Mouse (Mus musculus) B cell, adult 2 months (primary cell): ENCODE results near the gene Abhd15.

Experiments used
- DNase-seq, 2 experiments: peaks; one replicate each; pipeline ENCODE4 v3.0.0; 2022

Gene Abhd15

DNA sequence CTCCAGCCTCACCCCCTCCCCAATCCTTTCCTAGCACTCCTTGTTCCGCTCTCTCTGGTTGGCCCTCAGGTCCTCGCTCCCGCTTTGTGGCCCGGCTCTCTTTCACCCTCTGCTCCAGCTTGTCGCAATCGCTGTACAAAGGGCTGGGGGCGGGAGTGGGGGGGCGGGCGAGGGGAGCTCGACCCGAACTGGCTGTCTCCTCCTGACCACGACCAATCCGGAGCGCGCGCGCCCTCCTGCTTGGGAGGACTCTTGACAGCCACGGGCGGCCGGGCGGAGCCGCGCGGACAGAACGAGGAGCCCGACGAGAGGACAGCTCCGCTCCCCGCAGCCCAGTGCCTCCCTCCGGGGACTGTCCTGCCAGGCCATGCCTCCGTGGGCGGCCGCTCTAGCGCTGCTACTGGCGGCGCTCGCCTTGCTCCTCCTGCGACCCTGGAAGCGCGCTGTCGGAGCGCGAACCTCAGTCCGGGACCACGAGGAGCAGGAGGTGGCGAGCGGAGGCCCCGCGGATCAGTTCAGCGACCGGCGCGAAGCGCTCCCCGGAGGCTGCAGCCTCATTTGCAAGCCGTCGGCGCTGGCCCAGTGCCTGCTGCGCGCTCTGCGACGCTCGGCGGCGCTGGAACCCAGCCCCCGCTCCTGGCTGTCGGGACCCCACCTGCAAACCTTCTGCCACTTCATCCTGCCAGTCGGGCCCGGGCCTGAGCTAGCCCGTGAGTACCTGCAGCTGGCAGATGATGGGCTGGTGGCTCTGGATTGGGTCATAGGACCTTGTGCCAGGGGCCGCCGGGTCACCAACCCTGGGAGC, at the start of gene Abhd15:
Gene Abhd15 (plus strand): TSS at position 290 of the 805 bp plus-strand sequence.
- DNase-seq, result peak; percentile 61 to 67

DNA sequence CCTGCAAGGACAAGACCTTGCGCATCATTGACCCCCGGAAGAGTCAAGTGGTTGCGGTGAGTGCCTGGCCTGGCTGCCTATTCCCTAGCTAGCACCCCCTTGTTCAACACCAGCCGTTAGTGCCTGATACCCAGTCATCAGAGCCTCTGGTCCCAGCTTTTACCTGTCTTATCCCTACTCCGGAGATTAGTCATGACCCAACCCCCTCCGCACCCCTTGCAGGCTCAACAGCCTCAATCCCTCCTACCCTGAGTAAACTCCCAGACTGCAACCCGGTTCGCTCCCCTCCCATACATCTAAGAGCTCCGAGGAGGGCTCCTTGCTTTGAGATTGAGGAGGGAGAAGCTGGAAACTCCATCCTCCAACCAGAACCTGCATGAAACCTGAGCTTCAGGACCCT, 48.4 kb upstream of the Abhd15 start:
- no peak for DNase-seq

DNA sequence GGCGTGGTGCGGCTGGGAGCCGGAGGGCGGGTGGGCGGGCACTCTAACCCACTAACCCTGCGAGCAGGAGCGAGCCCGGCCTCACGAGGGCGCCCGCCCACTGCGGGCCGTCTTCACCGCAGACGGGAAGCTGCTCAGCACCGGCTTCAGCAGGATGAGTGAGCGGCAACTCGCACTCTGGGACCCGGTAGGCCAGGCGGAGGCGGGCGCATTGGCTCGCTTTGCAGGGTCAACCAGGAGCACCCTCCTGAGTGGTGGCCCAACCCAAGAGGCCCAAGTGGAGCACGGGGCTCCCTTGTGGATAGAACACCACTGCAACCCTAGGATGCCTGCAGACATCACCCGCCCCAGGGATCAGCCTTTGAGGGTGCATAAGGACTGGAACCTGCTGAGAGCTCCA, 47.8 kb upstream of the Abhd15 start:
- DNase-seq, result peak; percentile 87

DNA sequence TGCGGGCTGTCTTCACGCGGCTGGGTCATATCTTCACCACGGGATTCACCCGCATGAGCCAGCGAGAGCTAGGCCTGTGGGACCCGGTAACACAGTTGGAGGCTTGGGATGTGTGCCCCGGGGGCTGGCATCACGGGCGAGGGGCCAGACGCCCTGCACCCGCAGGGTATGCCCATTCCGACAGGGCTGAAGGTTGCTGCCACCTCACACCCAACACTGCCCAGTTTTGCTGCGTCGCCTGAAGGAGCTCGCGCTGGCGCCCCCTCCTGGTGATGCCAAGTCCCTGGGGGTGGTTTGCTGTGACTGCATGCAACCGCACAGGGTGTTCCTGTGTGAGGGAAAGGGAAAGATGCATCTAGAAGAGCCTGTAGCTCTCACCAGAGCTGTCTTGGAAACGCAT, 47.1 kb upstream of the Abhd15 start:
- peak; percentile 91 for DNase-seq

DNA sequence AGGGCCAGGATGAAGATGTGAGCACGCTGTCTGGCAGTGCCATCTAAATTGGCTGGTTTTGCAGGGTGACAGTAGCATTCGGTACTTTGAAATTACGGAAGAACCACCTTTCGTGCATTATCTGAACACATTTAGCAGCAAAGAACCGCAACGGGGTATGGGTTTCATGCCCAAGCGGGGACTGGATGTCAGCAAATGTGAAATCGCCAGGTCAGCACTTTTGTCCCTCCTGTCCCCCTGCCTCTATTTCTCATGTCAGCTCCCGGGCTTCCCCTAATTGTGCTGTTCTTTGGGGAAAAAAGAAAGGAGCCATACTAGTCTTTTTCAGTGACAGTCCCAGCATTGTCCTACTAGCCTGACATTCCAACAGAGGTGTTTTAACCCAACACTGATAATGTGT, 46.5 kb upstream of the Abhd15 start:
- no peak for DNase-seq

DNA sequence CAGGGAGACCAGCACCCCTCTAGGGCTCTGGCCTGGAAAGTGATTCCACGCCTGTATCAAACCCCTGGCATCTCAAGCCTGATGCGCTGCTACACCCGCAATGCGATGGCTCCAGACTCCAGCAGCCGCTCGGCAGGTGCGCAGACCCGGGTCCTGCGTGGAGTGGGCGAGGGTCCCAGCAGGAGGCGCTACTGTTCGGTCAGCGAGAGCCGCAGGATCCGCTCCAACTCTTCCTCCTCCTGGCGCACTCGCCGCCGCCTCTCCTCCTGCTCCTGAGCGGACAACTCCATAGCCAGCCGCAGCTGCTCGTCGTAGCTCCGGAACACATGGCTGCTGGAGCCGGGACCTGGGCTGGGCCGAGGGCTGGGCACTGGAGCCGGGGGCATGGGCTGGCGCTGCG, 43.5 kb upstream of the Abhd15 start:
- DNase-seq, result no peak

DNA sequence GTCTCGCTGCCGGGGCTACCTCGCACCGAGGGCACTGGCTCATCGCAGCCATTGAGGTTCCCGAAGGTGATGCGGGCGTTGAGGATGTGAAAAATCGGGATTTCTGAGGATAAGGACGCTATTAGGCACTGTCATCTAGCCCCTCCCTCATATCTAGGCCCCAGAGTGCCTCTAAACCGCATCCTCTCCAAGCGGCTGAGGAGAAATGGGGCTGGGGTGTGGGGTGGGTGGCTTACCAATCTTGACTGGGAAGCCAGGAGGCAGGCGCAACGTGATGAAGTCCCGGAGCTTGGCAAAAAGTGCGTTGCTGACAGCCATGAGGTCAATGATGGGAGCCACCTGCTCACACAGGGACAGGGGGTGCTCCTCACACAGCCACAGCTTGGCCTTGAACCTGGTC, 42.1 kb upstream of the Abhd15 start:
- DNase-seq, result no peak

DNA sequence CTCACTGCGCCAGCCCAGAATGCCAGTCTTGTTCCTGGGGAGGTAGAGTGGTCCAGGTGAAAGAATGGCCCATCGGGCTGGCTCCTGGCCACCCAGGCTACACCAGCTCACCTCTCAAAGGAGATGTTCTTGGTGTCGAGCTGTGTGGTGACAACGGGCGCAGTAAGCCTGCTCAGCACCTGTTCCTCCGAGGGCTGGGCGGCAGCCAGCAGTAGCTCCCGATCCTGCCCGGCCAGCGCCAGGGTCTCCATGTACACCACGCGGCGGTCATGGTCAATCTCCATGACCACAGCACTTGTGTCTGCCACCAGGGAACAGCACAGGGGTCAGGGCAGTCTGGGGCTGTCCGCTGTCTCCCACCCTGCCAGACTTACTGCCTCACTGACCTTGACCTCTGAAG, 38.7 kb upstream of the Abhd15 start:
- DNase-seq, result no peak

DNA sequence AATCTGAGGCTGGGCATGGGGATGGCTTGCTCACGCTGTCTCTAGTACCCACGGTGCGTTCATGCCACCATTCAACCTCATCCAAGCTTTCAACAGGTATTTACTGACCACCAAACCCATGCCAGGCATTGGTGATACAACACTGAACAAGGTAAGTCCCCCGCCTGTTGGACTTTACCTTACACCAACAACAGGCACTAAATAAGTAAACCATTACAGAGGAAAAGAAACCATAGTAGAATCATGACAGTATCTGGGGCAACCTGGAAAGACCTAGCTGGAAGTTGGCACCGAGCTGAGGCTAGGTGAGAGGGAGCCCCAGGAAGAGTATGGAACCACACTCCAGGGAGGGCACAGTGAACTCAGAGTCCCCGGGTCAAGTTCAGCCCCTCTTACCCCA, 38.0 kb upstream of the Abhd15 start:
- DNase-seq, result no peak

DNA sequence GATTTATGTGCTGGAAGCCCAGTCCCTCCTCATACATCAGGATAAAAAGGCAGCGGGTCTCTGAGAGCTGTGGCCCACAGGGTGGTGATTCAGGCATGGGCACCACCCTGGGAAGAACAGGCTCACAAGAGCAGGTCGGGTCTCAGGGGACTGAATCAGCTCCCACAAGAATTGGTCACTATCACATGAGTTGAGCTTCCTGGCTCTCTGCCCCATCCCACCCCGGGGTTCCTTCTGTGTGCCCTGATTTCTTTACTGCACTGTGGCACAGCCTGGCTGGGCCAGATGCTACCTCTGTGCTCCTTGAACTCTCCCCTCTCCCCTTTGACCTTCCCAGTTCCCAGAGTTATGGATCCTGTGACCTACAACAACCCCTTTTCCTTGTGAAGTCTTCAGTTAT, 31.9 kb upstream of the Abhd15 start:
- DNase-seq, result no peak

DNA sequence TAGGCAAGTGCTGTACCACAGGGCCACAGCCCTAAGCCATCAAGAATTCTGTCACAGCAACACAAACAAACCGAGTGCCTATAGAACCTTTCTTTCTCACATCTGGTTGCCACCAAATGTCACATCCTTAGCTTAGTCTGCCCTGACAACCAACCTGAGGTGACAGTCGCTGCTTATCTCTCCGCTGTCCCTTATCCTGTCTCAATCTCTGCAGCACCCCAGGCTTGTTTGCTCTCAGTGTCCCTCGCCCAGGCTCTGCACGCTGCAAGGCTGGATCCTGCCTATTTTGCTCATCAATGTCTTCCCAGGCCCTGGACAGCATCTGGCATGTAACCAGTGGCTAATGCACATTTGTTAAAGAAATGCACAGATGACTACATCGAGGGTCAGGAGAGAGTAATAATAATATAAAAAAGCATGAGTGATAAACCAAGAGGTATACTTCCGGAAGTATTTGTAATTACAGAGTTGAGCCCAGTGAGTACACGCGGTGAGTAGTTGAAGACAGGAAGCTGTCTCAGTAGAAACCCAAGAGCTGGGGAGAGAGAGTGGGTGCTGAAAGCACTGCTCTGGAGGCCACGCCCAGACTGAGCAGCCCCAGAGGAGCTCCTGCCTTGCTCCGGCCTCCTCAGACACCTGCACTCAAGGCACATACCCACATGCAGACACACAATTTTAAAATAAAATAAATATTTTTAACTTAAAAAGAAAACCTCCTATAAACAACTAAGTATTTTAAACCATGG, 31.2 kb upstream of the Abhd15 start:
- DNase-seq, result peak in 1 of 2 experiments; percentile 27

DNA sequence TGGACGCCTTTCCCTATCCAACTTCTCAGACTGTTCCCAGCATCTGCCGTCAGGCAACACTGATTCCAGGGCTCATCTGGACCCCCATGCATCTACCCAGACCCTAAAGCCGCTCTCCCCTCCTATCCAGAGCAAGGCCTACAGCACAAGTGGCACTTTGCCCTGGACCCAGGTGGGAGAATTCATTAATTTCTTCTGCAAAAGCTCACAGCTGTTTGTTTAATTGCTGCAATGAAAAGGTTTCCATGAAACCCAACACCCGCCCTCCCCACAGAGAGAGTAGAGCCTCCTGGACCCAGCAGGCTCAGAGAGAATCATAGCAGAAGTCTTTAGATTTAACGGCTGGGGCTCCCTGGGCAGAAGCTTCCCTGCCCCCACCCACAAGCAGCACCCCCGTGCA, 29.7 kb upstream of the Abhd15 start:
- no peak for DNase-seq

DNA sequence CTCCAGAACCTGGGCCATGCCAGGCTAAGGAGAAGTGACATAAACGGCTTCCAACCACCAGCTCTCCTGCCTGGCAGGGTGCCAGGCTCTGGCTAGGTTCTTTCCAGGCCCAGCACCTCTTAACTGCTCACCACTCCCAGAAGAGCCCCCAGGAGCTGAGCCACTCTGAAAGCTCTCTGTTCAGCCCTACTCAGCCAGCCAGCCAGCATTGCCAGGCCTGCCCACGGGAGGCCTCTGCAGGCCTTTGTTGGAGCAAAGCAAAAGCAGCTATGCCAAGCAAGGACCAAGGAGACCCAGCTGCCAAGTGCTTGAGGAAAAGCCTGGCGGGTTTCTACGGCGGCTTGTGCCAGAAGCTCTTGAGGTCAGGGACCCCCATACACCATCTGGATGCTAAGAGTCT, 28.1 kb upstream of the Abhd15 start:
- no peak for DNase-seq

DNA sequence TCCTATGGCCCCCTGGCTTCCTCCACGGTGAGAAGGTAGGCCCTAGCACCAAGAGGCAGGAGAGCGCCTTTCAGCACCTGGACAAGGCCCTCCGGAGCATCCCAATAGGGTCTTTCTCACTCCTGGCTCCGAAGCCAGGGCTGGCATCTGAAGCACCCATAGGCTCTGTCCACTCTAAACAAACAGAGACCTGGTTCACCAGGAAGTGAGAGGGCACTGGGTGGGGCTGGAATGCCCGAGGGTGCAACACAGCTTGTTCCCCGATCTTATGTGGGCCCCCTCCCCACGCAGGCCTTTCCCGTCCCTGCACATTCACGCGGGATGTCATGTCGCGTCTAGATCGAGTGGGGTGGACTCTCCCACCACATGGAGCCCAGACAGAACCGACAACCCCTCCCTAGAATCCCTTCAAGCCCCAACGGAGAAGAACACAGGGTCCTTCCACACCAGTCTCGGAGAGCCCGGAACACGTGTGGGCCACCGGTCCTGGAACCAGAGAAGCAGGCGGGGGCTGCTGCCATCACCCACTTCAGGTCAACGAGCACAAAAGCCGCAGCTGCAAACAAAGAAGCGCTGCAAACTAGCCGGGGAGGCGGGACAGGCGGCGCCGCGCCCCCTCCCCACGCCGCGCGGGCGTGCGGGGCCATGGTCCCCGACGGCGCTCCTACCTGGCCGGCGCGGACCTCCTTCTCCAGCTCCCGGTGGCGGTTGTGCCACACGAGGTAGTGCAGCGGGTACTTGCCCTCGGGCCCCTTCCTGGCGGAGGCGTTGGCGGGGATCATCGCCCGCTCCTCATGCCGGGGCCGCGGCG, 25.9 kb upstream of the Abhd15 start:
- peak; percentile 19 to 36 for DNase-seq

DNA sequence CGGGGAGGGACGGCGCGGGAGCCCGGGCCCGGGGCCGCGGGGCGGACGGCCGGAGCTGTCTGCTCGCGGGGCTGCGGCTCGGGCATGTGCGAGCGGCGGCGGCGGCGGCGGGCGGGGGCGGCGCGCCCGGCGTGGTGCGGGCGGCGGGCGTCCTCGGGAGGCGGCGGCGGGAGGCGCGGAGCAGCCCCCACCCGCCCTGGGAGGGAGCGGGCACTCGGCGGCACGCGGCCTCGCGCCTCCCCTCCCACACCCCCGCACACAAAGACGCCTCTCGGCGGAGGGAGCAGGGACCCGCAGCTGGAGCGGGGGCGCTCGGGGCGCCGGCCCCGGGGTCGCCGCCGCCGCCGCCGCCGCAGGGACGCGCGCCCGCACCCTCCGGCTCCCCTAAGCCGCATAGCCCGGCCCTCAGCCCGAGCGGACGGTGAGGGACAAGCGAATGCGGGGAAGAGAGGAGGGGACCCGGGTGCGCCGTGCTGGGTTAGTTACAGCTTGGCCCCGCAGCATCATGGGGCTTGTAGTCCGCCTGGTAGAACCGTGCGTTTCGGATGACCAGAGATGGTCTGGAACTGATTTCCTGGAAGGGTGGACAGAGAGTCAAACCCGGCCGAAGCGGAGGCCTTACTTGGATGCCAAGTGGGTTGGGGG, 25.2 kb upstream of the Abhd15 start, which contains the start of gene Ankrd13b:
Gene Ankrd13b (minus strand): TSS at position 88 of the 645 bp plus-strand sequence.
- peak; percentile 45 to 50 for DNase-seq

DNA sequence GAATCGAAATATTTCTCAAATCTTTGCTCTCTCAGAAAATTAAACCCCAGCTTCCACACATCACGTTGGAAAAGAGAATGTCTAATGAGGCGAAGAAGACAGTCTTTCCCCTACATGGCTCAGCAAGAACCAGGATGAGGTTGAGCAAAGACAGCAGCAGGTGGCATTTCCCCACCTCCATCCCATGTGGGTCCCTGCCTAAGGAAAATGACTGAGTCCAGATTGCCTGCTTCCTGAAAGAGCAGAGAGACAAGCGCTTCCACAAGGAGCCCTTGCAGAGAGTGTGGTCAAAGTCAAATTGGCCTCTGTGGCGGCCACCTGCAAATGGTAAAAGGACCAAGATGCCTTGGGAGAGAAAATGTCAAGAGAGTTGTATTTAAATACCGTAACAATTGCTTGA, 24.5 kb upstream of the Abhd15 start:
- no peak for DNase-seq

DNA sequence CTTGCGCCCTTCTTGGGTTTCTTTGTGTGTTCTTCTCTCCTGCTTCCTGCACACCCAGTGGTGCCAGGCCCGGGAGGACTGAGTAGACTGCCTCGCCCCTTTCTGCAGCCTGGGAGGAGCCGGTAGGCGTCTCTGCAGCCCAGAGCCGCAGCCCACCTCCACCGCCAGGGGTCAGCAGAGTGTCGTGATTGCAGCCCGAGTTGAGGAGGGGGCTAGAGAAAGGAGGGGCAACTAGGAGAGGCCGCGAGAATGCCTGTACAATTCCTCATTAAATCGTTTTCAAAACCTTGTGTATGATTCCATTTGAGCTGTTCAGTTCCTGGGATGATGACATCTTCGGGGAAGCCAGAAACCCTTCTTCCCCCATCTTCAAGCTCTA, 23.8 kb upstream of the Abhd15 start:
- peak; percentile 89 to 91 for DNase-seq

DNA sequence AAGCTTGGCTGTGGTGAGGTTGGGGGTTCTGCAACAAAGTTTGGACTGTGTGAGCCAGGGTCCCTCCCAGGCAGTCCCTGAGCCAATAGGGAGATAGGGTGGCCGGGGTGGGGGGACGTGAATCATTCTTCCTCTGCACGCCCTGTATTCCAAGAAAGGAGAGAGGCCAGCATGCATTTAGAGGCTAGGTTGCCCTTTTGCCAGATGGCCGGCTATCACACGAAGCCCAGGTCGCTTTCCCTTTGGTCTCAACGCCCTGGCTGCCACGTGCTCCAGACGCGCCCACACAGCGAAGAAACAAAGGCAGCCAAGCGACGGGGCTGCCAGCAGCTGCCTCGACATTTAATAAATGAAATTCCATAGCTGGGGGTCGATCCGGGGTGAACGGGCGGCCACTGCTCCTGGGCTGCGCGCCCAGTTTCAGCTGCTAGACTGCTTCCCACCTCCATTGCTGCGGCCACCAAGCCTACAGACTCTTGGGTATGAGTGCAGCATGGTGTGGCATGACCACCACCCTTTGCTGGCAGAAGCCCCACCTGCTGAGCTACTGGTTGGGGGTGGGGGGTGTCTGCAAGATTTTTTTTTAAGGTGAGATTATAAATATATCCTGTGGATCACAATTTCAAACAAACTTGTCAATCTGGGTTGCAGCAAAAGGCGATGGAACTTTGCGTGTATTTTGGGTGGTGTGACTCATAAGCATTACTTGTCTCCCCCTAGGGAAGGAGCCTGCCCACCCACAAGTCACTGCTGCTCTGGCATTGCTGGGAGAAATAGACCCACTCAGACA, 23.2 kb upstream of the Abhd15 start:
- DNase-seq, result peak; percentile 36 to 39

DNA sequence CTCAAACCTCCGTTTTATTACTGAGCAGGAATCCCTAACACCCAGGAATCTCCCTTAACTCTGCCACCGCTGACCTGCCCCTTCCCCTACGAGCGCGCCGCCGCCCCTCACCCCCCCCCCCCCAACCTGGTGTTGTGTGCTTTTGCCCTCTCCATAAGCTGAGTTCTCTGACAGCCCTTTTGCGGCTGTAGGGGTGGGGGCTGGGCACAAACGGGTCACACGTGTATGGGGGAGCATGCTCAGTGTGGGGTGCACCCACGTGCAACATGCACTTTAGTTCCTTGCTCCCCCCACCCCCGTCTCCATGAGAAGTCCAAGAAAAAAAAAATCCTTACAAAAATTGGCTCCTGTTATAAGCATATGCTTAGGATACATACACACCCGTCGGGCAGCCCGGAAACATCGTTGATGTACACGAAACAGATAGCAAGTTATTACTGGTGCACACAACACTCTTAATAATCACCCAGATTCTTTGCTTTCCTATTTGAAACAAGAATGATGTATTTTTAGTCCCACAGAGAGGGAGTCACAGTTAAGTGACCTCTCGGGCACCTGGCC, 22.5 kb upstream of the Abhd15 start:
- DNase-seq, result peak; percentile 28 to 48

DNA sequence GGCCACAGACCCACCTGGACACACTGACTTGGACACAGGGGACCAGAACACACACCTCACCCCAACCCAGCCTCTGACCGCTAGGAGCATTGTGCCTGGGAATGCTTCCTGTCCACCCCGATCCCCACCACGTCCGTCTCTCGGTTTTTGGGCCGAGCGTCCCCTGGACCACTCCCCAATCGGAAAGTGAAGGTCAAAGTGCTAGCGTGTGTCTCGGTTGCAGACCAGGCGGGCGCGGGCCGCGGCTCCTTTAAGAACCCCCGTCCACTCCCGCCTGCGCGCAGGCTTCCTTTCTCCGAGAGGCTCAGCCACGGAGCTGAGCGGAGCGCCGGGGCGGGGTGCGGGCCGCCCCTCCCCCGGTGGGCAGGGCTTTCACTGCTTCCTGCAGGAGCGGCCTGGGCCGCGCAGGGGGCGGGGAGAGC, 22.0 kb upstream of the Abhd15 start:
- peak; percentile 88 to 89 for DNase-seq

DNA sequence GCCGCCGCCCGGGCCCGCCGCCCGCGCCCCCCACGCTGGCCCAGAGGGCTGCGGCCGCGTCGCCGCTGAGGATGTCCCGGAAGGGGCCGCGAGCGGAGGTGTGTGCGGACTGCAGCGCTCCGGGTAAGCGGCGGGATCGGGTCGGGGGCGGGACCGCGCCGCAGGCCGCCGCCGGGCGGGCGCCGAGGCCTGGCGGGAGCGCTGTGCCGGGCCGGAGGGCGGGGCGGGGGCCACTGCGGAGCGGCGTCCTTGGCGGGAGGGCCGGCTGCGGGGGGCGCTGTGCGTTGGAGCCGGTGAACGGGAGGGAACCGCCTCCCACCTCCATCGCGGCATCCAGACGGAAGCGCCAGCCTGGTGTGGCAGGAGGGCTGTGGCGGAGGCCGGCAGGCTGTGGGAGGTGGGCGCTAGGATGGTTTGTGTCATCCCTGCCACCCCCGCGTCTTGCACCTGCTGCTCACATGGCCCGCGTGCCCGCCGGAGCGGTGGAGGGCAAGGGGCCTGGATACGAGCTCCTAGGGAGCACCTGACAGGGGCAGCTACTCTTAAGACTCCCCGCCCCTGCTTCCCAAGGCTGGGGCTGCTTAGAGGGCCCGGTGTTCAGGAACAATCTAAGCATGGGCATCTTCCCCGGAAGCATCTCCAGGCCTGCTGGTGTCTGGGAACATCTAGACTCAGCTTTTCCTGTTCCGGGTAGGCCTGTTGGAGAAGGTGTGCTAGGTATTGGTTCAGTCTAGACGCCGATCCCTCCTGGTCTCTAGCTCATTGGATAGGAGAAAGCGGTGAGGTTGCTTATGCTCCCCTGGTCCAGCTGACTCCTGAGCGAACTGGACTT, 21.2 kb upstream of the Abhd15 start, which contains the start of gene Git1:
Gene Git1 (plus strand): TSS at position 51 of the 832 bp plus-strand sequence.
- DNase-seq, result peak; percentile 38 to 53
